Mouse (Mus musculus) urinary bladder, adult 2 months (tissue): Measurements from ENCODE around the gene Cux1. TPM values are rescaled to one million over a fixed set of nuclear protein-coding genes. Genes with fewer than 3 reads are reported as not detected.

Source experiments
- DNase-seq: peaks from one replicate; pipeline ENCODE4 v3.0.0; 2022; ENCODE audit warnings: low spot score
- polyA plus RNA-seq: library from polyadenylated mRNA; depleted of rRNA; stranded (reverse); fragments of >200 nt; gene quantifications from 2 replicates; pipeline ENCODE4 v1.2.3, GENCODE M21; 2012

The Cux1 gene
- polyA plus RNA-seq, 1 experiment, result 36.8 TPM

- no peak for DNase-seq
Observed at GRCm38 (mm10) chr5:136506262-136506661, 61.0 kb downstream of the Cux1 start.

- no peak for DNase-seq
Observed at GRCm38 (mm10) chr5:136502491-136503086, 64.7 kb downstream of the Cux1 start.

GRCm38 (mm10) chr5:136500307-136500871, 66.9 kb downstream of the Cux1 start:
- DNase-seq, result no peak

GRCm38 (mm10) chr5:136499316-136499715, 68.0 kb downstream of the Cux1 start:
- no peak for DNase-seq

GRCm38 (mm10) chr5:136498741-136499140, 68.5 kb downstream of the Cux1 start:
- DNase-seq, result no peak

GRCm38 (mm10) chr5:136497301-136497700, 70.0 kb downstream of the Cux1 start:
- no peak for DNase-seq

GRCm38 (mm10) chr5:136495581-136495980, 71.7 kb downstream of the Cux1 start:
- no peak for DNase-seq

GRCm38 (mm10) chr5:136494927-136495326, 72.4 kb downstream of the Cux1 start:
- DNase-seq, result no peak

GRCm38 (mm10) chr5:136494288-136494687, 73.0 kb downstream of the Cux1 start:
- DNase-seq, result no peak

GRCm38 (mm10) chr5:136489450-136489849, 77.8 kb downstream of the Cux1 start:
- DNase-seq, result no peak

GRCm38 (mm10) chr5:136488721-136489120, 78.6 kb downstream of the Cux1 start:
- no peak for DNase-seq

GRCm38 (mm10) chr5:136488223-136488622, 79.1 kb downstream of the Cux1 start:
- no peak for DNase-seq

GRCm38 (mm10) chr5:136487397-136488093, 79.7 kb downstream of the Cux1 start:
- DNase-seq, result no peak

- DNase-seq, result no peak
Observed at GRCm38 (mm10) chr5:136486401-136486800, 80.9 kb downstream of the Cux1 start.

- no peak for DNase-seq
Observed at GRCm38 (mm10) chr5:136485397-136485796, 81.9 kb downstream of the Cux1 start.

GRCm38 (mm10) chr5:136482434-136482833, 84.9 kb downstream of the Cux1 start:
- no peak for DNase-seq

- no peak for DNase-seq
Observed at GRCm38 (mm10) chr5:136480541-136480940, 86.7 kb downstream of the Cux1 start.

GRCm38 (mm10) chr5:136479801-136480200, 87.5 kb downstream of the Cux1 start:
- no peak for DNase-seq

GRCm38 (mm10) chr5:136479024-136479763, 88.1 kb downstream of the Cux1 start:
- DNase-seq, result no peak

GRCm38 (mm10) chr5:136476272-136476671, 91.0 kb downstream of the Cux1 start:
- no peak for DNase-seq

GRCm38 (mm10) chr5:136475161-136475560, 92.1 kb downstream of the Cux1 start:
- DNase-seq, result no peak

GRCm38 (mm10) chr5:136474086-136474485, 93.2 kb downstream of the Cux1 start:
- DNase-seq, result no peak

- no peak for DNase-seq
Observed at GRCm38 (mm10) chr5:136473337-136473736, 94.0 kb downstream of the Cux1 start.
